Mouse (Mus musculus): ENCODE data around the gene Slc9a7. TPM values are rescaled to one million over a fixed set of nuclear protein-coding genes. Genes with fewer than 3 reads are reported as not detected.

Gene Slc9a7
- 10 to 100 TPM; 58.9 to 66.9 (median 61.9) TPM for total RNA-seq (2022)

GRCm38 (mm10) chrX:20291282-20292039 lies at the start of gene Slc9a7:
Slc9a7 (minus strand) TSS chrX:20291807.
- DNase-seq (ENCODE audit: low spot score in 2 of 2): peak; percentile 30 to 68

GRCm38 (mm10) chrX:20335722-20336121 lies 44.1 kb upstream of the Slc9a7 start:
- DNase-seq (ENCODE audit: low spot score in 2 of 2): peak in 1 of 2 experiments; percentile 20

- DNase-seq (ENCODE audit: low spot score in 2 of 2): peak in 1 of 2 experiments; percentile 32
Observed at GRCm38 (mm10) chrX:20332756-20333155, 41.1 kb upstream of the Slc9a7 start.

GRCm38 (mm10) chrX:20307215-20307614 lies 15.6 kb upstream of the Slc9a7 start:
- no peak for DNase-seq (ENCODE audit: low spot score in 2 of 2)

- DNase-seq (ENCODE audit: low spot score in 2 of 2): no peak
Observed at GRCm38 (mm10) chrX:20305941-20306340, 14.3 kb upstream of the Slc9a7 start.

- no peak for DNase-seq (ENCODE audit: low spot score in 2 of 2)
Observed at GRCm38 (mm10) chrX:20303280-20303679, 11.7 kb upstream of the Slc9a7 start.

- DNase-seq (ENCODE audit: low spot score in 2 of 2): no peak
Observed at GRCm38 (mm10) chrX:20292040-20292417, 422 bp upstream of the Slc9a7 start.

- peak in 1 of 2 experiments; percentile 3 for DNase-seq (ENCODE audit: low spot score in 2 of 2)
Observed at GRCm38 (mm10) chrX:20290715-20291114, 892 bp downstream of the Slc9a7 start.

GRCm38 (mm10) chrX:20288674-20289073 lies 2.9 kb downstream of the Slc9a7 start:
- DNase-seq (ENCODE audit: low spot score in 2 of 2): no peak

GRCm38 (mm10) chrX:20286254-20286653 lies 5.4 kb downstream of the Slc9a7 start:
- no peak for DNase-seq (ENCODE audit: low spot score in 2 of 2)

- no peak for DNase-seq (ENCODE audit: low spot score in 2 of 2)
Observed at GRCm38 (mm10) chrX:20279424-20279823, 12.2 kb downstream of the Slc9a7 start.

- DNase-seq (ENCODE audit: low spot score in 2 of 2): no peak
Observed at GRCm38 (mm10) chrX:20273854-20274253, 17.8 kb downstream of the Slc9a7 start.

GRCm38 (mm10) chrX:20271980-20272379 lies 19.6 kb downstream of the Slc9a7 start:
- DNase-seq (ENCODE audit: low spot score in 2 of 2): no peak

GRCm38 (mm10) chrX:20269980-20270379 lies 21.6 kb downstream of the Slc9a7 start:
- DNase-seq (ENCODE audit: low spot score in 2 of 2): no peak

GRCm38 (mm10) chrX:20264370-20264769 lies 27.2 kb downstream of the Slc9a7 start:
- no peak for DNase-seq (ENCODE audit: low spot score in 2 of 2)

- no peak for DNase-seq (ENCODE audit: low spot score in 2 of 2)
Observed at GRCm38 (mm10) chrX:20228102-20228501, 63.5 kb downstream of the Slc9a7 start.

GRCm38 (mm10) chrX:20221486-20221885 lies 70.1 kb downstream of the Slc9a7 start:
- DNase-seq (ENCODE audit: low spot score in 2 of 2): no peak

GRCm38 (mm10) chrX:20185616-20186015 lies 106.0 kb downstream of the Slc9a7 start:
- DNase-seq (ENCODE audit: low spot score in 2 of 2): no peak

GRCm38 (mm10) chrX:20176792-20177191 lies 114.8 kb downstream of the Slc9a7 start:
- no peak for DNase-seq (ENCODE audit: low spot score in 2 of 2)

GRCm38 (mm10) chrX:20168430-20168829 lies 123.2 kb downstream of the Slc9a7 start:
- no peak for DNase-seq (ENCODE audit: low spot score in 2 of 2)

GRCm38 (mm10) chrX:20164984-20165383 lies 126.6 kb downstream of the Slc9a7 start:
- no peak for DNase-seq (ENCODE audit: low spot score in 2 of 2)

- DNase-seq (ENCODE audit: low spot score in 2 of 2): peak in 1 of 2 experiments; percentile 10
Observed at GRCm38 (mm10) chrX:20162322-20162711, 129.3 kb downstream of the Slc9a7 start.

- no peak for DNase-seq (ENCODE audit: low spot score in 2 of 2)
Observed at GRCm38 (mm10) chrX:20161687-20162321, 129.8 kb downstream of the Slc9a7 start.
